Mouse (Mus musculus): ENCODE data around the gene Zfp764.
"Not testable (repeated sequence)": the region's sequence is repeated elsewhere in the genome, so short reads cannot be mapped to it uniquely, and the experiment has no call there.

Gene Zfp764

GRCm38 (mm10) chr7:127406002-127406987, at the start of gene Zfp764:
Gene Zfp764, minus strand, starts transcription at chr7:127406822.
- peak; percentile 92 to 95 for DNase-seq

GRCm38 (mm10) chr7:127454905-127455304, 48.3 kb upstream of the Zfp764 start:
- no peak for DNase-seq

- DNase-seq: no peak
Observed at GRCm38 (mm10) chr7:127453056-127453455, 46.4 kb upstream of the Zfp764 start.

GRCm38 (mm10) chr7:127449966-127450365, 43.3 kb upstream of the Zfp764 start:
- no peak for DNase-seq

- DNase-seq: peak; percentile 90 to 94
Observed at GRCm38 (mm10) chr7:127448521-127449300, 42.1 kb upstream of the Zfp764 start, which contains the start of gene Zfp689. Gene Zfp689, minus strand, starts transcription at chr7:127449158.

- peak in 1 of 2 experiments; percentile 19 for DNase-seq
Observed at GRCm38 (mm10) chr7:127443976-127444375, 37.4 kb upstream of the Zfp764 start.

GRCm38 (mm10) chr7:127437724-127438123, 31.1 kb upstream of the Zfp764 start:
- DNase-seq: peak; percentile 17 to 28

- DNase-seq: no peak
Observed at GRCm38 (mm10) chr7:127435206-127435605, 28.6 kb upstream of the Zfp764 start.

GRCm38 (mm10) chr7:127426354-127426753, 19.7 kb upstream of the Zfp764 start:
- peak in 1 of 2 experiments; percentile 6 for DNase-seq

- no peak for DNase-seq
Observed at GRCm38 (mm10) chr7:127425911-127426310, 19.3 kb upstream of the Zfp764 start.

- DNase-seq: no peak
Observed at GRCm38 (mm10) chr7:127425291-127425690, 18.7 kb upstream of the Zfp764 start.

GRCm38 (mm10) chr7:127422247-127422646, 15.6 kb upstream of the Zfp764 start:
- peak in 1 of 2 experiments; percentile 56 for DNase-seq

GRCm38 (mm10) chr7:127421388-127422191, 15.0 kb upstream of the Zfp764 start, which contains the start of gene Zfp688:
Gene Zfp688, minus strand, starts transcription at chr7:127422068.
- peak; percentile 98 for DNase-seq

GRCm38 (mm10) chr7:127411418-127411817, 4.8 kb upstream of the Zfp764 start:
- DNase-seq: no peak

GRCm38 (mm10) chr7:127404101-127404500, 2.5 kb downstream of the Zfp764 start:
- DNase-seq: not testable (repeated sequence)

GRCm38 (mm10) chr7:127402980-127403379, 3.6 kb downstream of the Zfp764 start:
- DNase-seq: no peak

- DNase-seq: no peak
Observed at GRCm38 (mm10) chr7:127400355-127400754, 6.3 kb downstream of the Zfp764 start.

GRCm38 (mm10) chr7:127393944-127394333, 12.7 kb downstream of the Zfp764 start:
- DNase-seq: no peak

GRCm38 (mm10) chr7:127393157-127393943, 13.3 kb downstream of the Zfp764 start, which contains the start of gene E430018J23Rik:
Gene E430018J23Rik, minus strand, starts transcription at chr7:127393629.
- DNase-seq: peak; percentile 97 to 98

GRCm38 (mm10) chr7:127392251-127392824, 14.3 kb downstream of the Zfp764 start:
- no peak for DNase-seq

- no peak for DNase-seq
Observed at GRCm38 (mm10) chr7:127391538-127391937, 15.1 kb downstream of the Zfp764 start.

Data from kidney, postnatal 4 days (tissue).